Mouse (Mus musculus) heart, embryonic 11.5 days (tissue): ENCODE measurements around the gene Hist1h3g. TPM values are rescaled to one million over a fixed set of nuclear protein-coding genes. Genes with fewer than 3 reads are reported as not detected.
"Not testable (repeated sequence)": the region's sequence is repeated elsewhere in the genome, so short reads cannot be mapped to it uniquely, and the experiment has no call there.

Experiments
- ATAC-seq: fragments of 200-750 bp; cut with Nextera tagmentation; replicated peaks from 2 replicates; pipeline ENCODE4 v1.8.0; 2017; ENCODE audit warnings: moderate library complexity; ENCODE audit not compliant: insufficient number of reproducible peaks, low FRiP score, low TSS enrichment
- H3K27ac ChIP-seq: fragments of 300-500 bp; sonication (generic); 2 replicates; pipeline ENCODE4 v1.5.1; 2014; ENCODE audit warnings: mild to moderate bottlenecking, low read depth, low read length
- H3K27me3 ChIP-seq: fragments of 300-500 bp; sonication (generic); 2 replicates; pipeline ENCODE4 v1.6.1; 2014; ENCODE audit warnings: mild to moderate bottlenecking, low read length, mixed read lengths; ENCODE audit not compliant: control insufficient read depth, insufficient read depth
- H3K36me3 ChIP-seq: fragments of 300-500 bp; sonication (generic); 2 replicates; pipeline ENCODE4 v1.6.1; 2014; ENCODE audit warnings: mild to moderate bottlenecking, low read length, moderate library complexity, mixed read lengths; ENCODE audit not compliant: control insufficient read depth, insufficient read depth
- H3K4me1 ChIP-seq: fragments of 300-500 bp; sonication (generic); 2 replicates; pipeline ENCODE4 v1.6.1; 2014; ENCODE audit warnings: low read length; ENCODE audit not compliant: control insufficient read depth, insufficient read depth
- H3K4me2 ChIP-seq: fragments of 300-500 bp; sonication (generic); 2 replicates; pipeline ENCODE4 v1.6.1; 2014; ENCODE audit warnings: mild to moderate bottlenecking, moderate library complexity
- H3K4me3 ChIP-seq: fragments of 300-500 bp; sonication (generic); 2 replicates; pipeline ENCODE4 v1.5.1; 2014; ENCODE audit warnings: low read depth, low read length
- H3K9ac ChIP-seq: fragments of 300-500 bp; sonication (generic); 2 replicates; pipeline ENCODE4 v1.6.1; 2014; ENCODE audit warnings: mild to moderate bottlenecking, low read depth, low read length, moderate library complexity
- H3K9me3 ChIP-seq: fragments of 300-500 bp; sonication (generic); replicated peaks from 2 replicates; pipeline ENCODE4 v1.6.1; 2016; ENCODE audit warnings: low read length; ENCODE audit not compliant: control insufficient read depth
- WGBS: fragments of 180-500 bp; shearing (Covaris S2); extraction: QIAGEN DNeasy Blood & Tissue Kit; methylation state at CpG from one replicate; pipeline ENCODE4 v1.1.7; 2014; ENCODE audit not compliant: insufficient replicate concordance; 5-methylcytosine and 5-hydroxymethylcytosine counted together
- polyA plus RNA-seq: library from polyadenylated mRNA; unstranded; fragments of >200 nt; fragmentation: Nextera tagmentation; extraction: Ambion mirVana; gene quantifications from 2 replicates; pipeline ENCODE4 v1.2.1, GENCODE M21; 2014

Gene Hist1h3g
- polyA plus RNA-seq, 1 experiment from 2014 or later, result 3.1 TPM

DNA sequence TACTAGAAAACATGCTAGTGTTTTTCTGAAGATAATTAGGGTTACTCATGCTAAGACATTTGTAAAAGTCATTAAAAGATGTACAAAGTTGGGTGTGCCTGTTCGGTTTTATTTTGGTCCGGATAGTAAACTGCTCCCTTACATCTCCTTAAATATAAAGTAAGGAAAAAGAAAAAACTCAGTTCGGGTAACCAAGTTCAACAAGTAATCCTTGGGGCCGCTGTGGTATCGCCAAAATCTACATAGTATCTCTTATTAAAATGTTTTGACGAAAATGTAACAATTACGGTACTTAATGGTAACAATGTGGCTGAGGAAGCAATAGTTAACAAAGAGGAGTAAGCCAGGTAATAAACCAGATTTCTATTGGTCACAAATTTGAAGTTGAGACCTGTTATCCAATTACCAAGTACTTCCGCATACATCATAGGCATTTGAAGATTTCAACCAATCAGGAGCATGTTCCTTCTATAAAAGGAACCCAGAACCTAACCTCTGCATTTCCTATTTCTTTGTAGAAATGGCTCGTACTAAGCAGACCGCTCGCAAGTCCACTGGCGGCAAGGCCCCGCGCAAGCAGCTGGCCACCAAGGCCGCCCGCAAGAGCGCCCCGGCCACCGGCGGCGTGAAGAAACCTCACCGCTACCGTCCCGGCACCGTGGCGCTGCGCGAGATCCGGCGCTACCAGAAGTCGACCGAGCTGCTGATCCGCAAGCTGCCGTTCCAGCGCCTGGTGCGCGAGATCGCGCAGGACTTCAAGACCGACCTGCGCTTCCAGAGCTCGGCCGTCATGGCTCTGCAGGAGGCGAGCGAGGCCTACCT is 9.0 kb downstream of the Hist1h3g start, which contains the start of gene Hist1h3f:
Gene Hist1h3f (plus strand): TSS at position 88 of the 822 bp plus-strand sequence.
- peak within 1 kb of the TSS; percentile 51 for H3K4me3 ChIP-seq
- H3K27me3 ChIP-seq, result no peaks in the 10 kb centered on the region
- ATAC-seq, result peak; percentile 95
- H3K4me1 ChIP-seq, result no peaks in the 10 kb centered on the region
- H3K36me3 ChIP-seq, result no peaks in the 10 kb centered on the region
- no peaks in the 10 kb centered on the region for H3K9me3 ChIP-seq
- peak within 1 kb of the TSS; percentile 80 for H3K4me2 ChIP-seq
- under 1% methylated on average over 30 of the region's 45 CpGs for WGBS
- peak within 1 kb of the TSS; percentile 71 for H3K9ac ChIP-seq
- peak within 1 kb of the TSS; percentile 96 for H3K27ac ChIP-seq

DNA sequence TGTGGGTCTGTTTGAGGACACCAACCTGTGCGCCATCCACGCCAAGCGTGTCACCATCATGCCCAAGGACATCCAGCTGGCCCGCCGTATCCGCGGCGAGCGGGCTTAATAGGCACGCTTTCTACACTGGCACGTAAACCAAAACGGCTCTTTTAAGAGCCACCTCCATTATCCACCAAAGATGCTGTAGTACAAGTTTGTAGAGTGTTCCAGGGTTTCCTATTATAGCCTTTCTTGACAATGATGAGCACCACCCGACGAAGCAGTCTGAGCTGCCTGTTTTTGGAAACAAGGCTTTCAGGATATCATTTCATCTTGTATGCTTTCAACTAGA is 9.5 kb downstream of the Hist1h3g start:
- peak overlapping the region; percentile 57; the same call in 1 of the 2 replicates for H3K27ac ChIP-seq
- peak overlapping the region; percentile 51 for H3K4me3 ChIP-seq
- 0% methylated on average over 11 of the region's 14 CpGs for WGBS

DNA sequence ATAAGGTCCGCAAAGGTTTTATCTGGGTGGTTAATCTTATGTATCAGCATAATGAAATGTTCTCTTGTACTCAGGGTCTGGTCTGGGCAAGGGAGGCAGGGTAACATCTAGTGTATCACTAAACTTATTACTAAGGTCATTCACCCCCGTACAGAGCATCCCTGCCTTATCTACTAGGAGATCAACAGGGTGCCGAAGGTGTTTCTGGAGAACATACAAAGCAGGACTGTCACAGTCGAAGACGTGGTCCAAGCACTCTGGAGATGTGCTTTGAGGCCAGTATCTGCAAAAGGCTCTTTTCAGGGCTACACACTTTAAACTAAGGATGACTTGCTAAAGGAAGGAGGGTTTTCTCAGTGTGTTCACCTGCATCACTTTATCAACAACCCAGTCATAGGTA is 11.5 kb downstream of the Hist1h3g start:
- 62% methylated on average over 5 of the region's 5 CpGs for WGBS
- Histone ChIP-seq H3K4me2 (no peak overlapping the region), H3K9ac (no peak overlapping the region), H3K4me3 (no peak overlapping the region), H3K27ac (no peak overlapping the region), H3K9me3 (no peaks in the 10 kb centered on the region), H3K27me3 (no peaks in the 10 kb centered on the region), H3K36me3 (no peaks in the 10 kb centered on the region), H3K4me1 (no peaks in the 10 kb centered on the region)
- no peak for ATAC-seq

More for the DNA sequence above, 9.5 kb downstream of the Hist1h3g start:
- not testable (repeated sequence) for H3K9ac ChIP-seq, ATAC-seq, H3K4me1 ChIP-seq, H3K36me3 ChIP-seq, H3K27me3 ChIP-seq, H3K9me3 ChIP-seq
- H3K4me2 ChIP-seq, result peak overlapping the region; percentile 80

DNA sequence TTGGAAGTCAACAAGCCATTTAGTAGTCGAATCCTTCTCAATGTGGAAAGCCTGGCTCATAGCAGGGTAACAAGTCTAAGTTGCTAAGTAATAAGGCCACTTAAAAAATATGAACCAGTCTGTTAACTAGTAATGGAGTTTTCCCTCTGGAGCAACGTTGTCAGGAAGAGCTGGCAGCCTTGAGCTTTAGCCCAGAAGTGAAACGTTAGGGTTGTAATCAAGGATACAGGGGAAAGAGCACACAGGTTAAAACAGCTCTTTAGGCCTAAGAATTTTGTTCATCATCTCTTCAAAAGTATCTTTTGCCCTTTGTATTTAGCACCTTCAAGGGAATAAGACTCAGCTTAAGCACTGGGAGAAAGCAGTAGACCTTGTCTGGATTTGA is 15.5 kb downstream of the Hist1h3g start:
- ATAC-seq, result no peak
- Histone ChIP-seq H3K27ac (peak overlapping the region; percentile 89), H3K36me3 (no peaks in the 10 kb centered on the region), H3K4me2 (peak overlapping the region; percentile 71), H3K4me1 (peaks cover 7% of the 10 kb centered on the region; the same call in 1 of the 2 replicates), H3K9ac (peak overlapping the region; percentile 77), H3K9me3 (no peaks in the 10 kb centered on the region), H3K27me3 (no peaks in the 10 kb centered on the region), H3K4me3 (peak overlapping the region; percentile 47)
- WGBS, result 11% methylated on average over 3 of the region's 3 CpGs

DNA sequence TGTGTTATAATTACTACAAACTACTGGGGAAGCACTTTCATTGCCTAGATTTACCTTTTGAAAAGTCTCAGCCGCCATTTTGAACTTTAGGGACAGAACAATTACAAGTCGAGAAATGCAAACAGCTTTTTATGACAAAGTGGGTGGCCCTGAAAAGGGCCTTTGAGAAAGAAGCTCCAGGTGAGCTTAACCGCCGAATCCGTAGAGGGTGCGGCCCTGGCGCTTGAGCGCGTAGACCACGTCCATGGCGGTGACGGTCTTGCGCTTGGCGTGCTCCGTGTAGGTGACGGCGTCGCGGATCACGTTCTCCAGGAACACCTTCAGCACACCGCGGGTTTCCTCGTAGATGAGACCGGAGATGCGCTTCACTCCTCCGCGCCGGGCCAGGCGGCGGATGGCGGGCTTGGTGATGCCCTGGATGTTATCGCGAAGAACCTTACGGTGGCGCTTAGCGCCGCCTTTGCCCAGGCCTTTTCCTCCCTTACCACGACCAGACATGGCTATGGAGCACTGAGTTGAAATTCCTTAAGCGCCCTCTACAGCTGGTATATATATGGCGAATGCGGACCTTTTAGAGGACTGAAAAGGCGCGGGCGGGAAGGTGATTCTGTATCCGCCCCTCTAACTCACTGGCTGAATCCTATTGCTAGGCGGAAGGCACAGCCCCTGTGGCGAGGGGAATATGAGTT is 16.1 kb downstream of the Hist1h3g start, which contains the start of gene Hist1h4f:
Gene Hist1h4f (minus strand): TSS at position 503 of the 689 bp plus-strand sequence.
- H3K9ac ChIP-seq, result peak within 1 kb of the TSS; percentile 77
- peak; percentile 79 for ATAC-seq
- WGBS, result under 1% methylated on average over 43 of the region's 47 CpGs

DNA sequence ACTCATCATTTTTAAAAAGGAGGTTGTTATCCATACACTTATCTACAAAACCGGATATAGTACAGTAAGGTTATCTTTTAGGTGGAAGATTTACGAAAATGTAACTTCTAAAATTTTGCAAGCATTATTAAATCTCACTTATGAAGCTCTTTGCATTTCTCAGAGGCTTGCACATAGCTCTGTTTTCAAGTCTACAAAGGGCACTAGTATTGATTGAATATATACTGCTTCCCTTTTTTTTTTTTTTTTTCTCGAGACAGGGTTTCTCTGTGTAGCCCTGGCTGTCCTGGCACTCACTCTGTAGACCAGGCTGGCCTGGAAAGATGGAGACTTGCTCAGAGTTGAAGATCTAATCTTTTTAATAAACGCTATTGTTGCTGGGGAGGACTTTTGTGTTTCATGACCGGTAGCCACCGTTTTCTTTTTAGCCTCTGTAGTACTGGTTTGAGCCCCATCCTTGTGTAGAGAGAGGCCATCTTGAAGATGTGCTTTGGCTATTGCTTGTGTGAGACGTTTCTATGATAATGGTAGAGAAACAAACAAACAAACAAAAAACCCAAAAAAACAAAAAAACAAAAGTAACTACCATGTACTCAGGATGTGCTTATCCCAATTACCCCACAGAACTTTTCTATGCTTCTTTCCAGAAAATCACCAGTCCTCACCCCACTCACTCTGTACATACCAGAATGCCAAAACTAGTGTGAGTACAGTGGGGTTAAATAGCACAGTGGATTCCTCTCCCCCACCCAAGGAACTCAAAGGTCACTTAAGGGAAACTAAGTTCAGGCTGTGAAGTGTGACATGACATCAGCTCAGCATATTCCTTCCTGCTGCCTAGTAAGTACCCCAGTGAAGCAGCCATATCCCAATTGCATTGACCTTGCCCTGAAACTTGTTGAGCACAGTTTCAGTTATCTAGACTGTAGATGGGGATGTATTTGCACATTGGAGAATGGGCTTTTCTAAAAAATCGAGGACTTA is 17.0 kb downstream of the Hist1h3g start:
- Histone ChIP-seq H3K36me3 (no peaks in the 10 kb centered on the region), H3K4me2 (peak overlapping the region; percentile 71), H3K27me3 (no peaks in the 10 kb centered on the region), H3K4me1 (peaks cover 7% of the 10 kb centered on the region; the same call in 1 of the 2 replicates), H3K9ac (peak overlapping the region; percentile 77), H3K27ac (peak overlapping the region; percentile 89), H3K9me3 (no peaks in the 10 kb centered on the region), H3K4me3 (peak overlapping the region; percentile 47)
- 49% methylated on average over 8 of the region's 8 CpGs for WGBS
- ATAC-seq, result no peak

More for the DNA sequence above, 16.1 kb downstream of the Hist1h3g start, which contains the start of gene Hist1h4f:
- peak within 1 kb of the TSS; percentile 89 for H3K27ac ChIP-seq
- H3K27me3 ChIP-seq, H3K4me1 ChIP-seq, H3K36me3 ChIP-seq, H3K9me3 ChIP-seq: not testable (repeated sequence)
- peak within 1 kb of the TSS; percentile 71 for H3K4me2 ChIP-seq
- peak within 1 kb of the TSS; percentile 47 for H3K4me3 ChIP-seq

DNA sequence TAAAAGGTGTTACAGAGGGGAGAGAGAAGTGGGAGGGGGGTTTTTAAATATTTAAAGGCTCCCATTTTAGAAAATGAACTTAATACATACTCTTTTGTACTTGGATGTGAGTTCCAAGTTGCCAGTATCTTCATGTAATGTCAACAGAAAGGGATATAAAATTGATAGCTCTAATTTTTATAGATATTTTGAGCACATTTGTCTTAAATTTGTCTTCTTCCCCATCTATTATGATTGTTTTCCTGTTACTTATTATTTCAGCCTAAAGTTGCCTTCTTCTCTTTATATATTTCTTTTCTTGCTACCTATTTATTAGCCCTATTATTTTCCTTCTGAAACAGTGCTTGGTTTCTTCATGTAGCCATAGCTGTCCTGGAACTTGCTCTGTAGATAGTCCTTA is 17.7 kb downstream of the Hist1h3g start, which contains the start of gene Hist1h1d:
Gene Hist1h1d (plus strand): TSS at position 301 of the 400 bp plus-strand sequence.
- no peaks in the 10 kb centered on the region for H3K9me3 ChIP-seq
- no peaks in the 10 kb centered on the region for H3K27me3 ChIP-seq
- H3K36me3 ChIP-seq, result no peaks in the 10 kb centered on the region
- no peak for ATAC-seq
- H3K9ac ChIP-seq, result peak within 1 kb of the TSS; percentile 49; the same call in 1 of the 2 replicates
- H3K4me3 ChIP-seq, result peak within 1 kb of the TSS; percentile 47; the same call in 1 of the 2 replicates
- peak within 1 kb of the TSS; percentile 71 for H3K4me2 ChIP-seq
- H3K27ac ChIP-seq, result peak within 1 kb of the TSS; percentile 98
- H3K4me1 ChIP-seq, result peaks cover 7% of the 10 kb centered on the region; the same call in 1 of the 2 replicates

DNA sequence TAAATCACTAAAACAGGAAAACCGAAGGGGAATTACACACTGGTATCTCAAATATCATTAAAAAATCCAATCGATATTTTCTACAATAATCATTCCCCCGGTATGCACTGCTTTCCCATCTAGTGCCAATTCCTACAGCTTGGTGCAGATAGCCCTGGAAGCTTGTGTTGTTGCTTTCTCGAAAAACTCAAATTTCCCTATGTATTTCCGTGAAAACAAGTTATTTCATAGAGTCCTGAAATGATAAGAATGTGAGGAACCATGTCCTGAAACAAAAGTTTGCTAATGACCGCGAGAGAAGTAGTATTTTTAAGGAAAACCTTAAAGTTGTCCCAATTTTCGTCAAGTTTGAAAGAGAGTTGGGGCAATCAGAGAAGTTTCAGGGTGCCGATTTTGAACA is 19.2 kb downstream of the Hist1h3g start:
- Histone ChIP-seq H3K4me3 (peak overlapping the region; percentile 60), H3K36me3 (no peaks in the 10 kb centered on the region), H3K4me1 (peaks cover 7% of the 10 kb centered on the region; the same call in 1 of the 2 replicates), H3K27me3 (no peaks in the 10 kb centered on the region), H3K9ac (peak overlapping the region; percentile 93), H3K4me2 (peak overlapping the region; percentile 86), H3K9me3 (no peaks in the 10 kb centered on the region), H3K27ac (peak overlapping the region; percentile 98)
- WGBS, result 21% methylated on average over 9 of the region's 9 CpGs
- ATAC-seq, result no peak
